Mouse (Mus musculus): ENCODE measurements around the gene Jade3. TPM values are rescaled to one million over a fixed set of nuclear protein-coding genes. Genes with fewer than 3 reads are reported as not detected.

Gene Jade3
- total RNA-seq, 4 experiments from 2014 or later: 7.4 to 9.6 (median 8.9) TPM

- DNase-seq (ENCODE audit: low spot score in 2 of 2): peak in 1 of 2 experiments; percentile 2
Observed at GRCm38 (mm10) chrX:20548011-20548879, 122.8 kb downstream of the Jade3 start.

- DNase-seq (ENCODE audit: low spot score in 2 of 2): no peak
Observed at GRCm38 (mm10) chrX:20548880-20549440, 123.5 kb downstream of the Jade3 start.

- no peak for DNase-seq (ENCODE audit: low spot score in 2 of 2)
Observed at GRCm38 (mm10) chrX:20549532-20549931, 124.0 kb downstream of the Jade3 start, which contains the start of gene Rgn. Gene Rgn (plus strand): TSS chrX:20549787.

- no peak for DNase-seq (ENCODE audit: low spot score in 2 of 2)
Observed at GRCm38 (mm10) chrX:20552199-20552598, 126.7 kb downstream of the Jade3 start.

- DNase-seq (ENCODE audit: low spot score in 2 of 2): no peak
Observed at GRCm38 (mm10) chrX:20561846-20562245, 136.4 kb downstream of the Jade3 start.

GRCm38 (mm10) chrX:20563941-20564340 is 138.5 kb downstream of the Jade3 start:
- DNase-seq (ENCODE audit: low spot score in 2 of 2): no peak

Other genes with a start within 250 kb of the Jade3 start
- gene Slc9a7, start 133.9 kb upstream of the Jade3 start, total RNA-seq (2022): 10 to 100 TPM; 61.1 to 65.5 (median 63.5) TPM
- 10 to 100 TPM; 19.1 to 24.0 (median 20.6) TPM for gene Rp2, start 61.2 kb upstream of the Jade3 start, total RNA-seq (2022)
- under 1 TPM in 3 of 4 experiments, not detected in 1; 0.27 to 0.39 (median 0.34) TPM for gene Rgn, start 124.1 kb downstream of the Jade3 start, total RNA-seq (2022)
- 10 to 100 TPM; 40.4 to 59.9 (median 50.0) TPM for gene Rbm10, start 191.8 kb downstream of the Jade3 start, total RNA-seq (2022)
- 100 to 1,000 TPM; 133 to 165 (median 154) TPM for gene Ndufb11, start 191.9 kb downstream of the Jade3 start, total RNA-seq (2022)
- gene Uba1, start 232.6 kb downstream of the Jade3 start, total RNA-seq (2022): 100 to 1,000 TPM; 362 to 415 (median 372) TPM